Mouse (Mus musculus) liver, adult (tissue): ENCODE measurements around the gene Erbb3.

Source experiments
- GATA4 ChIP-seq: IDR thresholded peaks from 2 replicates; pipeline ENCODE4 v1.6.1; 2014; ENCODE audit warnings: mild to moderate bottlenecking, low read length; ENCODE audit not compliant: insufficient replicate concordance

The Erbb3 gene

GRCm38 (mm10) chr10:128538340-128538870, 51.0 kb downstream of the Erbb3 start:
- TF ChIP-seq GATA4 = no peak

DNA sequence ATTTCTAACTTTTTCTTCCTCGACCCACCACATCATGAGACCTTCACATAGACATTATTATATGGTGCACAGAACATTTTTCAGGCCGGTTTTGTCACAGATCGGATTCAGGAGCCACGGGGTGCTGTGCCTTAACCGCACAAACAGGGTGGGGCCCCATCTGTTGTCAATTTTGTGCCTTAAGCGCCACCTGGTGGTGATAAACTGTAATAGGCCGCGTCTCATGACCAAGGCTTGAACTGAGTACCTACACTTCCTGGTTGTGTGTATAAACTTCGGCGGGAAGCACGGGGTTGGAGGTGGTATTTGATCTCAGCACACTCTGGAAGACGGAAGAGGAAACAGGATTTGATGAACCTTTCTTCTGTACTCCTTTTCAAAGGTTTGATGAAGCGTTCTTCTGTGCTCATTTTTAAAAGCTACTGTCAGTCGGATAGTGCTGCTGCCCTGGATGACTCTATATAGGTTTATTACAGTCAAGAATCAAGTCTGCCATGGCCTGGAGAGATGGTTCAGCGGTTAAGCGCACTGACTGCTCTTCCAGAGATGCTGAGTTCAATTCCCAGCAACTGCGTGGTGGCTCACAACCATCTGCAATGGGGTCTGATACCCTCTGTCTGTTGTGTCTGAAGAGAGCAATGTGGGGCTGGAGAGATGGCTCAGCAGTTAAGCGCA, 53.0 kb downstream of the Erbb3 start:
- TF ChIP-seq GATA4 = no peak

GRCm38 (mm10) chr10:128535624-128536265, 53.7 kb downstream of the Erbb3 start:
- TF ChIP-seq GATA4 = no peak

DNA sequence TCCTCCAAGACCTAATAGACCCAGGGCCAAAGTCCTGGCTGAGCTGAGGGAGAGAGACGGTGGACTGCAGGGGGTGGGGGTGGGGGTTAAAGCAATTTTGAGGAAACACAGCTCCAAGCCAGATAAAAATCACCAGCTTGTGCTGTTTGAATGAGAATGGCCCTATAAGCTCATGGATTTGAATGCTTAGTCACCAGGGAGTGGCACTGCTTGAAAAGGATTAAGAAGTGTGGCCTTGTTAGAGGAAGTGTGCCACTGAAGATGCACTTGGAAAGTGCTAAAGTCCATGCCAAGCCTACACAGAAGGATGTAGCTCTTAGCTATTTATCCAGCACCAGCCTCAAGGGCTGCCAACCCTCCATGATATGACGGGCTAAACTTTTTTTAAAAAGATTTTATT, 54.2 kb downstream of the Erbb3 start:
- no peak for TF ChIP-seq GATA4

- TF ChIP-seq GATA4 = no peak
Observed at GRCm38 (mm10) chr10:128526366-128527356, 62.8 kb downstream of the Erbb3 start.

DNA sequence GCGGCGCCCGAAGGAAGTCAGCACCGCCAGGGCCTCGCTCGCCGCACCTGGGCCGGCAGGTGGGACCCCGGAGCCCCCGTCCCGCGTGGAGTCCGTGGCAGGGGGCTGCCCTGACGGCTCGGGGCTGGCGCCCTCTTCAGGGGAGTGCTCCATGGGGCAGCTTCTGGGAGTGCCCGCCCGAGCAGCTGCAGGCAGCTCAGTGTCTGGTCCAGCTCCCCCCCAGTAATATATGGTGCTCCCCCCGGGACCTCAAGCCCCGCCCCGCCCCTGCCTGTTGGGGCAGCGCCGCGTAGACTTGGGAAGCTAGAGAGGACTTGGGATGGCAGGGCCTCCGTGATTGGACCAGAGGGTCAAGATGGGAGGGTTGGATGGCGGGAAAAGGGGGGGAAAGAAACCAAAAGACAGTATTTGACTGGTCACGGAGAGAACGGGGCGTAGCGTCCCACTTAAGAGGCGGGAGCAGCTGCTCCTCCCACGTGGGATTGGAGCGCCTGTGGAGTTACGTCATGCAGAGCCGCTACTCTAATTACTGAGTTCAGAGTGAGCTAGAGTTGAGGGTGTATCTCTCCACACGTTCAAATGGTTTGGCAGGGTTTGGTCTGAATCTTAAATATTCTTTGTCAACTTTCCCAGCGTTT, 63.7 kb downstream of the Erbb3 start, which contains the start of gene Esyt1:
Esyt1 (minus strand) TSS at position 201 of the 638 bp plus-strand sequence.
- TF ChIP-seq GATA4 = no peak

DNA sequence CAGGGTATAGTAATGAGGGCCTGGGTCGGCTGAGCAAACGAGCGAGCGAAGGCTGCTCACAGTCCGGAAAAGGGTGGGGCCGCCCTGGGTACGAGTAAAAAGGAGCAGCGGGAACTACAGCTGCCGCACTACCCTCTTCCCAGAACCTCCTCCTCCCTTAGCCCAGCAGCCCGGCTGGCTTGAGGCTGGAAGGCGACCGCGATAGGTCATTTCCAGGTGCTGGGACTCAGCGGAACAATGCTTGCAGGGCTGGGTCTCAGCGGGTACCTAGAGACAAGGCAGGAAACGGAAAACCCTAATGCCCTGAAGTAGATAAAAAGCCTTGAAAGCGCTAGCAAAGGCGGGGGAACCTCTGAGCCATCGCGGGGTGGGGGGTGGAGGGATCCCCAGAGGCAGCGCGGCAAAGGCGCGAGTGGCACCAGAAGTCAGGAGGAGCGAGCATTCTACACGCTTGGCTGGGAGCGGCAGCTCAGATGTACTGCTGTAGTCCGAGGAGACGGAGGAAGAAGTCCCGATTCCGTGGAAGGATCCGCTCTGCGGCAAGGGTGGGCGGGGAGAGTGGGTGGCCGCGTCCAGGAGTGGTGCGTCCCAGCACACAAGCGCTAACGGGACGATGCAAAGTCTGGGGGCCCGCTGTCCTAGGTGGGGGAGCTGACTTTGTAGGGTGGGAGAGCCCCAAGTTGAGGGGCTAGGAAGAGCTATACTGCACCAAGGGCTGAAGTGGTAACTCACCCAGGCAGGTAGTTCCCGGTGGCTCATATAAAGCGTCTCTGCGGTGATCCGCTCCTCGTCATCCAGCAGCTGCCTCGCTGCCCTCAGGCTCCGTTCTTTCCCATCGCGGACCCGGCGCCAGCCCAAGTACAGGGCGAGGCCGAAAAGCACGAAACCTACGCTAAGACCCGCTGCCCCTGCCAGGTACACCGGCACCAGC, 64.5 kb downstream of the Erbb3 start:
- TF ChIP-seq GATA4 = no peak

DNA sequence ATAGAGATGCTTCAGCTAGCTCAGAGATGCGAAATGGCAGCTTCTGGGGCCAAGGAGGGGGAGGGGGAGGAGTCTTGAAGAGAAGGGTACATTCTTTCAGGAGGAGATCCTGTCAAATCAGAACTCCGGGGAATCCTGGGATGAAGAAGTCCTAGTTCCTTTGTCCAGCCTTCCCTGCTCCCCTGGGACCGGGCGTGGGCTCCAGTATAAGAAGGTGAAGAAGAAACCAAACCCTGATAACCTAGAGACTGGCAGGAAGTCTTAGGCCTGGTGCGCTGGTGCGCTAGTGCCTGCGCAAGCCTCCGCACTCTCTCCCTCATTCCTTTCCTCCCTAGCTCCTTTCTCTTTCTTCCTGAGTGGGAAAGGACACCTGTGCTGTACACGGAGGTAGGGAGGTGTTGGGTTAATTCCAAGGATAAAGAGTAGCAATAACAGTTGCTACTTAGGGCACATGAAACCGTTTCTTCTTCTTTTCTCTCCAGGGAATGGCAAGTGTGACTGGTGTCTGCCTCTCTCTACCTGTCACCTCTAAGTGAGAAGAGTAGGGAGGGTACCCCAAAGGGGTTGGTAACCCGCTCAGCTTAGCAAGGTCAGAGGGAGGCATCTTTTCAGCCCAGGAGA, 65.2 kb downstream of the Erbb3 start:
- no peak for TF ChIP-seq GATA4

DNA sequence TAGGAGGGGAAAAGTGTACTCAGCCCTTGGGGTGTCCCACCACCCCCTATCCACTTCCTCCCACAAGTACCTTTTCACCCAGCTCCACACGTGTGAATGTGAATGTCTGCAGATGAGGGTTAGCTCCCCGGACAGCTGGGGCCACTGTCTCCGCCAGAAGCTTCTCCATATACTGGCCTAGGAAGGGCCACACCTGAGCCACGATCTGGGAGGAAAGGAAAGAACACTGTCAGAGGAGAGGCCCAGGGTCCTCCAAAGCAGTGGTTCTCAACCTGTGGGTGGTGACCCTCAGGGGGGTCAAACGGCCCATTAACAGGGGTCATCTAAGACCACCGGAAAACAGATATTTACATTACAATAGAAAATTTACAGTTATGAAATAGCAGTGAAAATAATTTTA, 67.1 kb downstream of the Erbb3 start:
- no peak for TF ChIP-seq GATA4

- no peak for TF ChIP-seq GATA4
Observed at GRCm38 (mm10) chr10:128520591-128520990, 68.9 kb downstream of the Erbb3 start.

GRCm38 (mm10) chr10:128518833-128519232, 70.6 kb downstream of the Erbb3 start:
- TF ChIP-seq GATA4 = no peak
